Mouse (Mus musculus) liver, embryonic 12.5 days (tissue): Measurements from ENCODE around the gene Hba-x. TPM values are rescaled to one million over a fixed set of nuclear protein-coding genes. Genes with fewer than 3 reads are reported as not detected.

ENCODE experiments used
- ATAC-seq: fragments of 200-750 bp; cut with Nextera tagmentation; 2 replicates; pipeline ENCODE4 v1.8.0; 2017; ENCODE audit warnings: moderate number of reproducible peaks, mild to moderate bottlenecking, moderate library complexity
- H3K27ac ChIP-seq: fragments of 300-500 bp; sonication (generic); 2 replicates; pipeline ENCODE4 v1.5.1; 2016; ENCODE audit warnings: mild to moderate bottlenecking
- H3K27me3 ChIP-seq: fragments of 300-500 bp; sonication (generic); replicated peaks from 2 replicates; pipeline ENCODE4 v1.6.1; 2016; ENCODE audit warnings: mild to moderate bottlenecking, moderate library complexity
- H3K36me3 ChIP-seq: fragments of 300-500 bp; sonication (generic); 2 replicates; pipeline ENCODE4 v1.6.1; 2016; ENCODE audit warnings: mild to moderate bottlenecking, moderate library complexity
- H3K4me1 ChIP-seq: fragments of 300-500 bp; sonication (generic); 2 replicates; pipeline ENCODE4 v1.6.1; 2016
- H3K4me2 ChIP-seq: fragments of 300-500 bp; sonication (generic); 2 replicates; pipeline ENCODE4 v1.6.1; 2016; ENCODE audit warnings: mild to moderate bottlenecking, moderate library complexity
- H3K4me3 ChIP-seq: fragments of 300-500 bp; sonication (generic); 2 replicates; pipeline ENCODE4 v1.5.1; 2016; ENCODE audit warnings: mild to moderate bottlenecking, moderate library complexity
- H3K9ac ChIP-seq: fragments of 300-500 bp; sonication (generic); 2 replicates; pipeline ENCODE4 v1.6.1; 2016; ENCODE audit warnings: mild to moderate bottlenecking, moderate library complexity
- H3K9me3 ChIP-seq: fragments of 300-500 bp; sonication (generic); replicated peaks from 2 replicates; pipeline ENCODE4 v1.6.1; 2016; ENCODE audit warnings: mild to moderate bottlenecking, moderate library complexity
- WGBS: fragments of 180-500 bp; shearing (Covaris S2); methylation state at CpG from one replicate; pipeline ENCODE4 v1.1.7; 2016; ENCODE audit not compliant: insufficient replicate concordance; 5-methylcytosine and 5-hydroxymethylcytosine counted together
- polyA plus RNA-seq: library from polyadenylated mRNA; unstranded; fragments of >200 nt; fragmentation: Nextera tagmentation; extraction: Ambion mirVana; gene quantifications from 2 replicates; pipeline ENCODE4 v1.2.1, GENCODE M21; 2016

Gene Hba-x
- polyA plus RNA-seq, 1 experiment from 2014 or later: 1,859 TPM

GRCm38 (mm10) chr11:32250880-32251763 is 25.1 kb upstream of the Hba-x start:
- peaks cover 88% of the 10 kb centered on the region for H3K36me3 ChIP-seq
- peak overlapping the region; percentile 80 for H3K9ac ChIP-seq
- H3K4me1 ChIP-seq: peaks cover 97% of the 10 kb centered on the region
- H3K27ac ChIP-seq: peak overlapping the region; percentile 99
- H3K9me3 ChIP-seq: no peaks in the 10 kb centered on the region
- H3K27me3 ChIP-seq: no peaks in the 10 kb centered on the region
- 49% methylated on average over 8 of the region's 8 CpGs for WGBS
- peak; percentile 99 for ATAC-seq
- no peak overlapping the region for H3K4me3 ChIP-seq
- peak overlapping the region; percentile 35 for H3K4me2 ChIP-seq

- Histone ChIP-seq H3K27ac (peak overlapping the region; percentile 99), H3K4me2 (no peak overlapping the region), H3K9ac (peak overlapping the region; percentile 80), H3K27me3 (no peaks in the 10 kb centered on the region), H3K36me3 (peaks cover 68% of the 10 kb centered on the region), H3K4me3 (no peak overlapping the region), H3K4me1 (peaks cover 96% of the 10 kb centered on the region), H3K9me3 (no peaks in the 10 kb centered on the region)
- no peak for ATAC-seq
- 94% methylated on average over 1 of the region's 1 CpGs for WGBS
Observed at GRCm38 (mm10) chr11:32253121-32253520, 23.1 kb upstream of the Hba-x start.

- H3K27ac ChIP-seq: peak overlapping the region; percentile 99
- ATAC-seq: peak; percentile 100
- peak overlapping the region; percentile 59 for H3K4me2 ChIP-seq
- peaks cover 92% of the 10 kb centered on the region for H3K4me1 ChIP-seq
- H3K27me3 ChIP-seq: no peaks in the 10 kb centered on the region
- peak overlapping the region; percentile 14; the same call in 1 of the 2 replicates for H3K4me3 ChIP-seq
- no peaks in the 10 kb centered on the region for H3K9me3 ChIP-seq
- 39% methylated on average over 1 of the region's 1 CpGs for WGBS
- H3K9ac ChIP-seq: peak overlapping the region; percentile 80
- peaks cover 67% of the 10 kb centered on the region for H3K36me3 ChIP-seq
Observed at GRCm38 (mm10) chr11:32256146-32256545, 20.1 kb upstream of the Hba-x start.

GRCm38 (mm10) chr11:32256566-32256965 is 19.6 kb upstream of the Hba-x start:
- H3K9me3 ChIP-seq: no peaks in the 10 kb centered on the region
- peaks cover 89% of the 10 kb centered on the region for H3K4me1 ChIP-seq
- peak overlapping the region; percentile 99 for H3K27ac ChIP-seq
- H3K4me3 ChIP-seq: peak overlapping the region; percentile 9; the same call in 1 of the 2 replicates
- H3K27me3 ChIP-seq: no peaks in the 10 kb centered on the region
- 44% methylated on average over 3 of the region's 3 CpGs for WGBS
- H3K9ac ChIP-seq: peak overlapping the region; percentile 80
- H3K36me3 ChIP-seq: peaks cover 68% of the 10 kb centered on the region
- no peak for ATAC-seq
- H3K4me2 ChIP-seq: peak overlapping the region; percentile 59

GRCm38 (mm10) chr11:32262674-32263415 is 13.4 kb upstream of the Hba-x start:
- H3K4me1 ChIP-seq: peaks cover 79% of the 10 kb centered on the region

GRCm38 (mm10) chr11:32265117-32265738 is 11.0 kb upstream of the Hba-x start:
- Histone ChIP-seq H3K9ac (peak overlapping the region; percentile 75), H3K9me3 (no peaks in the 10 kb centered on the region), H3K4me3 (peak overlapping the region; percentile 0; the same call in 1 of the 2 replicates), H3K27ac (peak overlapping the region; percentile 99), H3K27me3 (no peaks in the 10 kb centered on the region), H3K4me2 (peak overlapping the region; percentile 81), H3K4me1 (peaks cover 85% of the 10 kb centered on the region), H3K36me3 (peaks cover 35% of the 10 kb centered on the region)
- WGBS: 38% methylated on average over 3 of the region's 3 CpGs
- peak; percentile 77 for ATAC-seq

More at GRCm38 (mm10) chr11:32262674-32263415, 13.4 kb upstream of the Hba-x start:
- no peak overlapping the region for H3K4me3 ChIP-seq
- 71% methylated on average over 10 of the region's 10 CpGs for WGBS
- H3K9me3 ChIP-seq: no peaks in the 10 kb centered on the region
- no peak for ATAC-seq
- H3K36me3 ChIP-seq: peaks cover 49% of the 10 kb centered on the region
- peak overlapping the region; percentile 99 for H3K27ac ChIP-seq
- H3K9ac ChIP-seq: peak overlapping the region; percentile 70
- H3K4me2 ChIP-seq: no peak overlapping the region
- no peaks in the 10 kb centered on the region for H3K27me3 ChIP-seq

- no peaks in the 10 kb centered on the region; the same call in 1 of the 2 replicates for H3K27me3 ChIP-seq
- no peak for ATAC-seq
- peak overlapping the region; percentile 75 for H3K9ac ChIP-seq
- no peaks in the 10 kb centered on the region for H3K9me3 ChIP-seq
- 82% methylated on average over 6 of the region's 6 CpGs for WGBS
- peak overlapping the region; percentile 7; the same call in 1 of the 2 replicates for H3K4me3 ChIP-seq
- H3K4me2 ChIP-seq: peak overlapping the region; percentile 81
- peak overlapping the region; percentile 99 for H3K27ac ChIP-seq
- H3K4me1 ChIP-seq: peaks cover 84% of the 10 kb centered on the region
- H3K36me3 ChIP-seq: peaks cover 25% of the 10 kb centered on the region
Observed at GRCm38 (mm10) chr11:32266194-32266593, 10.0 kb upstream of the Hba-x start.

GRCm38 (mm10) chr11:32266776-32267175 is 9.4 kb upstream of the Hba-x start:
- H3K27ac ChIP-seq: peak overlapping the region; percentile 99
- H3K4me3 ChIP-seq: peak overlapping the region; percentile 81
- peak overlapping the region; percentile 99 for H3K9ac ChIP-seq
- WGBS: 26% methylated on average over 6 of the region's 6 CpGs
- no peaks in the 10 kb centered on the region for H3K9me3 ChIP-seq
- H3K4me2 ChIP-seq: peak overlapping the region; percentile 81
- ATAC-seq: no peak
- peaks cover 21% of the 10 kb centered on the region for H3K36me3 ChIP-seq
- H3K27me3 ChIP-seq: peaks cover under 1% of the 10 kb centered on the region; the same call in 1 of the 2 replicates
- peaks cover 87% of the 10 kb centered on the region for H3K4me1 ChIP-seq

GRCm38 (mm10) chr11:32267188-32267884 is 8.9 kb upstream of the Hba-x start, which contains the start of gene Nprl3:
TSS of gene Nprl3 (minus strand) at chr11:32267707.
- peaks cover 91% of the 10 kb centered on the region for H3K4me1 ChIP-seq
- peak within 1 kb of the TSS; percentile 81 for H3K4me3 ChIP-seq
- peak within 1 kb of the TSS; percentile 99 for H3K9ac ChIP-seq
- peak; percentile 80 for ATAC-seq
- H3K4me2 ChIP-seq: peak within 1 kb of the TSS; percentile 81
- H3K9me3 ChIP-seq: no peaks in the 10 kb centered on the region
- H3K36me3 ChIP-seq: peaks cover 15% of the 10 kb centered on the region
- H3K27me3 ChIP-seq: peaks cover 5% of the 10 kb centered on the region; the same call in 1 of the 2 replicates
- peak within 1 kb of the TSS; percentile 99 for H3K27ac ChIP-seq
- under 1% methylated on average over 54 of the region's 54 CpGs for WGBS

GRCm38 (mm10) chr11:32267964-32268363 is 8.2 kb upstream of the Hba-x start:
- H3K27ac ChIP-seq: peak overlapping the region; percentile 99
- peak overlapping the region; percentile 99 for H3K9ac ChIP-seq
- WGBS: 20% methylated on average over 5 of the region's 5 CpGs
- no peaks in the 10 kb centered on the region for H3K9me3 ChIP-seq
- H3K4me1 ChIP-seq: peaks cover 90% of the 10 kb centered on the region
- peak overlapping the region; percentile 81 for H3K4me3 ChIP-seq
- peaks cover 5% of the 10 kb centered on the region; the same call in 1 of the 2 replicates for H3K27me3 ChIP-seq
- ATAC-seq: no peak
- H3K4me2 ChIP-seq: peak overlapping the region; percentile 81
- peaks cover 9% of the 10 kb centered on the region for H3K36me3 ChIP-seq

GRCm38 (mm10) chr11:32268952-32269351 is 7.2 kb upstream of the Hba-x start:
- peak overlapping the region; percentile 81 for H3K4me3 ChIP-seq
- peaks cover 84% of the 10 kb centered on the region for H3K4me1 ChIP-seq
- no peaks in the 10 kb centered on the region for H3K9me3 ChIP-seq
- peaks cover 7% of the 10 kb centered on the region; the same call in 1 of the 2 replicates for H3K36me3 ChIP-seq
- H3K27ac ChIP-seq: peak overlapping the region; percentile 99
- H3K9ac ChIP-seq: peak overlapping the region; percentile 99
- H3K4me2 ChIP-seq: peak overlapping the region; percentile 81
- H3K27me3 ChIP-seq: peaks cover 5% of the 10 kb centered on the region; the same call in 1 of the 2 replicates
- WGBS: 27% methylated on average over 5 of the region's 5 CpGs
- ATAC-seq: peak; percentile 91
